Mouse (Mus musculus) ovary, postnatal 36 days (tissue): ENCODE results near the gene Sccpdh.
A peak's percentile ranks its signal among the peaks of the same experiment; 100 is the strongest.

Source experiments
- DNase-seq: peaks from one replicate; pipeline ENCODE4 v3.0.0; 2022; ENCODE audit warnings: low spot score, mixed read lengths

Sccpdh gene

DNA sequence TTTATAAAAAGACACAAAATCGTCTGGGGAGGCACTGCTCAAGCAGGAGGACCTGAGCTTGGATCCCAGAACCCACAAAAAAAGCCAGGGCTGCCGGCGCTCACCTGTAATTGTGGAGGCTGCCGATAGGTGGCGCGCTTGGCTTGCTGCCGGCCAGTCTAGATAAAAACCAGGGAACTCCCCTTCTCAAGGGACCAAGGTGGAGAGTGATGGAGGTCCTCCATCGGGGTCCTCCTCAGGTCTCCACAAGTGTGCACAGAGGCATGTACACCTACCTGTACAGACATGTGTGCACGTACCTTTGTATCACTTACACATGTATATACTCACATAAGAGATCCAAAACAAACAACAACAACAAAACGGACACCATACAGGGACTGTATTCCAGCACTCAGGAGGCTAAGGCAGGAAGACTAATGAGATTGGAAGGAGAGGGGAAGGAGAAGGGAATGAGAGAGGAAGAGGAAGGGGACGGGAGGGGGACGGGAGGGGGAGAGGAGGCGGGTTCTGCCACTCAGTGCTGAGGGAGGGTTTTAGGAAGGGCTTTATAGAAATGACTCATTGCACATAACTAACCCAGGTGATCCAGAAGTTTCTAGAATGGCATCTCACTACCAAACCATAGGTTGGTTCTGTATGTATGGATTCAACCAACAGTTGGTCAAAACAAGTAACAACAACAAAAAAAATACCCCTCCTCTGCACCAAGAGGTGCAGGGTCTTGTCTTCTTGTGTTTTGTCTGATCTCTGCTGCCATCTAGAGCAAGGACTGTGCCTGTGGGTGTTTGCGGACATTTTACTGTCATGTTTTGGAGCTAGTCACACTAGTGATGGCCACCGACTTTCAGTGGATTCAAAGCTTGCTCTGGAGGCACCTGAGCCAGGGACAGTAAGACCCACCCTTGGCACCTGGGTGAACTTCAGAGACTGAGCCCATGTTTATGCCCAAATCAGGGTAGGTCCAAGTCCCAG, 66.8 kb downstream of the Sccpdh start:
- peak; percentile 70 for DNase-seq

DNA sequence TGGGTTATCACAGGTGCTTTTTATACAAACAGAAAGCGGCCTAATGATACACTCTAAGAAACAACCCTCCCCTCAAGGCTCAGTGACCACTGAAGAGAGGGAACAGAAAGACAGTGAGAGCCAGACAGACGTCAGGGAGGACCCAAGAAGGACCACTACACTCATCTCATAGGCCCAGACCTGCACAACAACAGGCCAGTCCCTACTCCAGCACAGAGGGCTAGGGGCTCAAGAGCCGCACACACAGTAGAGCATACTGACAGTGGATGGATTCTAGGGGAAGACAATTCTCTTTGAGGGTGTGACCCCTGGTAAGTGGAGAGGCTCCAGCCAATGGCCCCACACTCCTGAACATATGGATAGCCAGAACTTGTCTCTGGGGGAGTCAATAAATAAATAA, 68.5 kb downstream of the Sccpdh start:
- DNase-seq = no peak
